Mouse (Mus musculus) ovary, postnatal 14 days (tissue): ENCODE data around the gene Hes6.

ENCODE experiments used
- DNase-seq: peaks from one replicate; pipeline ENCODE4 v3.0.0; 2022; ENCODE audit warnings: low spot score

The Hes6 gene

DNA sequence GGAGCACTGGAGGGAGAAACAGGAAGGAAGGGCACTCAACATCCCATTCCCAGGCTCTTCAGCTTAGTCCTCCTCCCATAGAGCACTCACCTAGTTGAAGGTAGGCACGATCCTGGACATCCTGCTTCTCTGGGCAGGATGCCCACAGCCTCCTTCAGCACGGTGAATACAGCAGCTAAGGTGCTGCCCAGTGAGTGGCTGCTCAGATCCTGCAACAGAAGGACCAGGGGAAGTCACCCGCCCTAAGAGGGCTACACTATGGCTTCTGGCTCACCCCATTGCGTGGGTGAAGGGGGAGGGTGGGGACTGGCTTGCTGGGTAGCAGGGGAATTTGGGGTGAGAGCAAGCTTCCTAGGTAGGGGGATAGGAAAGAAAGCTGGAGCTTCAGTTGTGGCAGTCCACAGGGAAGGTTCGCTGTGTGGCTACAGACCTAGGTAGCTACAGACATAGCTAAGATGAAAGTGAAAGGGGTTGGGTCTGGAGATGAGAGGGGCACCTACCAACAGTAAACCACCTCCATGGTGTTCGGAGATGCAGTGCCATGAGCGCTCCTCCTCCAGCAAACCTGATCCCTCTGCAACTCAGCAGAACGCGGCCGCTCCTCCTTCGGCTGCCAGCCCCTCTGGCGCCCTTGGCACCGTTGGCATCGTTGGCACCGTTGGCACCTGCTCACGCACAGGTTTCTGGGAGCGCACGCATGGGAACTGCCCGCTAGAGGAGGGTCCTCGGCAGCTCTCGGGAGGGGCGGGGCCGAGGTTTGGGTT lies 8.2 kb downstream of the Hes6 start:
- DNase-seq, result no peak

DNA sequence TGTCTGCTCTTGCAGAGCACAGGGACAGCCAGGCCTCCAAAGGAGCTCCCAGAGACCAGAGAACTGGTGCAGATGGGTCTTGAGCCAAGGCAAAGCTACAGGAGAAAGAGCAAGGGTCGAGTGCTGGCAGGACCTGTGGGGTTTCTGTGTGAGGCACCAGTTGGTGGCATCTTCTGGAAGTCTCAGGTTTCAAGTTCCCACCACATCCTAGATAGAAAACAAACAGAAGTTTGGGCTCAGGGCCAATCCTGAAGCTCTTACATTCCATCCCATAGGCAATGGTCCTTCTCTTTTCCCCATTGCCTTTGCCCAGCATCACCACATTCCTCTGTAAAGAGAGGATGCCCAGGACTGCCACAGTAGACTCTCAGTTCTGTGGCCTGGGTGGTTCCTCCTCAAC lies 8.9 kb downstream of the Hes6 start:
- no peak for DNase-seq

DNA sequence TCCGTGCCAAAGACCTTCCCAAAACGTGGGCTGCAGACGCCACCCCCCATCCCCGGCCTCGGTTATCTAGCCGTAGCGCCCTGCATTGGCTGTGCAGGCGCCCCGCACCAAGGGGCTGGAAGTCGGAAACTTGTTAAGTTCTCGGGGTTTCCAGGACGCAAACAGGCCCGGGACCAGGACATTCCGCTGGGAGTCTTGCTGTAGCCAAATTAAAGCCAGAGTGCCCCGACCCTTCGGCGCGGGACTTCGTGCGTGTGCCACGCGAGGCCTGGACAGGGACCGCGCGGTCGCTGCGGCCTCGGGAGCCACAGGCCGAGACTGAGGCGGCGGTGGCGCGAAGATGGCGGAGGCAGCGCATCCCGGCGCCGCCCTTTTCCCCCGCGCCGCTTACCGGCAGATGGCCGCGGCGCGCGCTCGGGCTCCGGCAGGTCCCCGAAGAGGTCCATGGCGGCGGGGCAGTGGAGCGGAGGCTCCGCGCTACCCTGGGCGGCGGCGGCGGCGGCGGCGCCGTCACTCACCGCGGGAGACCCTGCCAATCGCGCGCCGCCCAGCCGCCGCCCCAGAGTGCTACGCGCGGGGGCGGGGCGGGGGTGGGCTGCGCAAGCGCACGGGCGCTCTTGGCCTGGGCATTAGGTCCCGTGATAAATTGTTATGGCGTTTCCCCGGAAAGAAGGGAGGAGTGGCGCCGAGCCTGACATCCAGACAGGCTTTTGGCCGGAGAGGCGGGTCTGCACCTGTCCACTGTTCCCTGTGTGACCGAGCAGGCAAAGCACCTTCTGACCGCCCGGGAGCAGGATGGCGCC lies 15.4 kb downstream of the Hes6 start, which contains the start of gene Ilkap:
Gene Ilkap, minus strand, starts transcription at position 556 of the 803 bp plus-strand sequence.
- DNase-seq, result peak; percentile 72

DNA sequence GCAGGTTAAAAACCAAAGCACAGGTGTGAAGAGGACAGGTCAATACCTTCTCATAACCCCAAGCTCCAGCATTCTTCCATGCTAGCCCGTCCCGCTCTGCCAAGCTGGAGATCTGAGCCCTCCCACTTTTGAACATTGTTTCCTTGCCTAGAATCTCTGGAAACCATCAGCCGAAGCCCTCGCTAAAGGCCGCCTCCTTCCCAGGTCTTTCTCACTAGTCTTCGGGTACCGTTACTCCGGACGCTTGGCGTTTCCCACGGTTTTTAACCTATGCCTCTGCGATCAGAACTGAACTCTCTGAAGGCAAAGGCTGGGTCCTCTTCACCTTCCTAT lies 15.9 kb downstream of the Hes6 start:
- DNase-seq, result peak; percentile 13

DNA sequence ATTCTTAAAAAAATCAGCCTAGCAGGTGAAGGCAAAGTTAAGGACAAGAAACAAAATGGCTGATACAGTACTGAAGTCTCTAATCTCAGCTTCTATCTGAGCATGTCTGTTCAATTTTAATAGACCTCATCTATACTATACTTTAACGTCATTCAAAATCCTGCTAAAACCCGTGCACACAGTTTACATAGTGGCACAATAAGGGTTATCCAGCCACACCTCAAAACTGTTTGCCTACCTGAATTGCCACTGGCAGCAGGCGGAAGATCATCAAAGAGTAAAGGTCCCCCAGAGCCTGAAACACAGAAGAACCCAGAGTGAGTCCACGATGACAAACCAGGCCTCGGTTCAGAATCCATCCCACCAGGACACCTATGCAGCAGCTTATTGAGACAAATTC lies 23.5 kb downstream of the Hes6 start:
- no peak for DNase-seq

DNA sequence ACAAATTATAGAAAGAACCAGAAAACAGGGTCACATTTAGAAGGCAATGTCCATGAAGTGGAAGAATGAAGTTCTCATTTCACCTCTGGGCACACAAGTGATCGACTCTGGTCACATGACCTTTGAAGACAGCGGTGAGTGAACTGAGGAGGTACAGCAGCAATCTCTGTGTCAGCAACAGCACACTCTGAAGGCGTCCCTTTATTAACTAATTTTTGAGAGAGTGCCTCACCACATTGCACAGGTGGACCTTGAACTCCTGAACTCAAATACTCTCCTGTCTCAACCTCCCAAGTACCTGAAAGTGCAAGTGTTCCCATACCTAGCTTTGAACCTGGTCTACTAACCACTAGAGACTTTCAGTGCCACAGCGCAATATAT lies 32.8 kb downstream of the Hes6 start:
- DNase-seq, result no peak

DNA sequence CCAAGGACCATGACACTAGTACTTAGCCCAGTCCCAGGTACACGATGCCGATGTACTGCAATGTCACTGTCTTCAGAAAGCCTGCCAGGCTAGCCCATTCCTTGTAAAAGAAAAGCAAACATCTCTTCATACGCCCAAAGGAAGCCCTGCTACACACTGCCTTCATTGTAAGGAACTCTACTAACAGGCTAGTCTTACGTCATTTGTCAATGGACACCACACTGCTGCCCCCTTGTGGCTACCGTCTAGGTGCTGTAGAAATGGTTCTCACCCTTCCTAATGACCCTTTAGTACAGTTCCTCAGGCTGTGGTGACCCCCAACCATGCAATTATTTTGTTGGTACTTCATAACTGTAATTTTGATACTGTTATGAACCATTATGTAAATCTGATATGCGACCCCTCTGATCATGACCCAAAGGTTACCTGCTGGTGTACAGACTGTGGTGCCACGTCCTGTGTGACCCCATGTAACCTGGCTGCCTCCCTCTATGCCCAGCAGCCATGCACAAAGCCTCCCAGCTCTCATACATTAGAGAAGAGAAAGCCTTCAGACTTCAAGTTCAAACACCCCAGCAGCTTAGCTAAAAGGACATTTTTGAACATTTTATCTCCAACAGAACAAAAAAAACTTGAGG lies 33.3 kb downstream of the Hes6 start:
- peak; percentile 63 for DNase-seq

DNA sequence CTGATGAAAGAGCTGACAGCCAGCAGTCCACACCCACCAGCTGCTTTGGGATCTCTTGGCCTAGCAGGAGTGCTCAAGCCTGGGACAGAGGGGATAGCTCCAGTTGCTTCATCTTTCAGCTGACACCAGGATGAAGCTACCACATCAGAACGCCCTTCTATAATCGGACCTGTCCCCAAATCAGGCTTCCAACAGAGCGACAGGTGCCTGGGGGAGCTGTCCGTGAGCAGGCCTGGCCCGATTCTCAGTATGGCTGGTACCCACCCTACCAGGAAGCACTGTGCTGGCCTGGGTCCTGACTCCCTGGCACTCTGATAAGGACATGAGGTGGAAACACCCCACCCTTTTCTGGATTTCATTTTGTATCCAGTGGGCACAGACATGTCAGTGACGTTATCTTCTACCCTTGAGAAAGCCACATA lies 40.4 kb downstream of the Hes6 start:
- no peak for DNase-seq

DNA sequence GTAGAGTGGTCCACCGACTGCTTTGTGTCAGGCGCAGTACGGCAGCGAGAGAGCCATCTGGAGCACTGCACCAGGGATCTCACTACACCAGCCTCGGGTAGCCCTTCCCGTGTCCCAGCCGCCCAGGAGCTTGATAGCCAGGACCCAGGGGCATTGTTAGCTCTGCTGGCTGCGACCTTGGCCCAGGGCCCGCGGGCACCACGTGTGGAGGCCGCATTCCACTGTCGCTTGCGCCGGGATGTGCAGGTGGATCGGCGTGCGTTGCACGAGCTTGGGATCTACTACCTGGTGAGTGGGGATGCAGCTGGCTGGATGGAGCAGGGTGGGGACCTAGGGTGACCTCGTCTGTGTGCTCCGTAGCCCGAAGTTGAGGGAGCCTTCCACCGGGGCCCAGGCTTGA lies 43.8 kb downstream of the Hes6 start:
- no peak for DNase-seq

DNA sequence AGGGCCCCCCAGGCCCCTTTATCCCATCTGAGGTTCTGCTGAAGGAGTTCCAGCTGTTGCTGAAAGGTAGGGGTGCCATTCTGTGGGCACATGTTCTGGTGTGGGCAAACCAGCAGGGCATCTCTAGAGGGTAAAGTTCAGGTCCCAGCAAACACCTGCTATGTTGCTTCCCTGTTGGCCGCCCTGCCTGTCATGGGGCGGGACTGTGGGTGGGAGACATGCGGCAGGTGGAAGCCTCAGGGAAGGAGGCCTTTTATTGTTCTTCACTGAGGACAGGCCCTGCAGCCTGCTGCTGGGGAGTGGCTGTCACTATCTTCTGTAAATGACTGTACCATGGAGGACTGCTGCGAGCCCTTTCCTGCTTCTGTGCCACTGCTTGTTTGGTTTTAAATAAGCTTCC lies 44.4 kb downstream of the Hes6 start:
- DNase-seq, result no peak

DNA sequence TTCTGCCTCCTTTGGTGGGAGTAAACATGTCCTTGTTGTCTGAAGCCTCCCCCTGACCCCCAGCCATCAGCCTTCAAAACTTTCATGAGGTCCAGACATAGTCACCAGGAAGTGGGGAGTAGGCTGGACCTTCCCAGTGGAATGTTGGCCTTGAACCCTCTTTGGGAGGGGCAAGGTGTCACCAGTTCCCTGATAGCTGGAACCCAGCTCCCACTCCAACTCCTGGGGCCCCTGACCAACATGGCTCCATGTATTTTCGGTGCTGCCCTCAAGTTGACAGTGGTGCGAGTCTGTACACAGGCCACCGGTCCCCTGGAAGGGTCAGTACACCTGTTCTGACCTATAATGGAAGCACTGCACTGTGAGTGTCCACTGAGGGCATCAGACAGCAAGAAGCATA lies 46.5 kb downstream of the Hes6 start:
- DNase-seq, result no peak

DNA sequence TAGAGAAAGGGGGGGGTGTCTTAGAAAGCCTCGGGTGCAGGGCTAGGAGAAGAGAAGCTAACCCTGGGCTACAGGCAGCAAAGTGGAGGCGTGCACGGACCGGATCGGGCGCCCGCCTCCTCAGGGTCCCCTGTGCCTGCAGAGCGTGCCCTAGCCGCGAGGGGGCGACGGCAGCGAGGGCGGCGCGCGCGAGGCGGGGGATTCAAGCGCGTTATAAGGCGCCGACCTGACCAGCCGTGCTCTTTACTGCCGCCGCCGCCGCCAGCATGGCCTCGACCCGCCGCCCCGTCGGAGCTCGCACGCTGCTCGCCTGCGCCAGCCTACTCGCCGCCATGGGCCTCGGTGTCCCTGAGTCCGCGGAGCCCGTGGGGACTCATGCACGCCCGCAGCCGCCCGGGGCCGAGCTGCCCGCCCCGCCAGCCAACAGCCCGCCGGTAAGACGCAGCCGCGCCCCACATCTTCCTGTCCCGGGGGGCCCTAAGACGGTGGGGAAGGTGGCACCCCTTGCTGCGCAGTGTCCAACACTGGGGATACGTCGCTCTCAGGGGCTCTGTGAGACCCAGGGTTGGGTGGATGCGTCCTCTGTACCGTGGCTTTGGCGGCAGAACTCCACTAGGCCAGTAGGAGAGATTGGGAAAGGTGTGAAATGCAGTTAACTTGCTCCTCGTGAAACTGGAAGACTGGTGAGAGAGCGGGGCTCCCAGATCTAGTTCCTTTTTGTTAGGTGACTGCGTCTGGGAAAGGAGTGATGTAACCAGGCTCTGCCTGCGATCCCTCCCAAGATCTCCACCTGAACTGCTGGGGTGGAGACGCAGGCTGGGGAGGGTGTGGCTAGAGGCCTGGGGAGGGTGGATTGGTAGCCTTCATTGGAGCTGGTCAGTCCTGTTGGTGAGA lies 47.4 kb downstream of the Hes6 start, which contains the start of gene Erfe:
Gene Erfe, plus strand, starts transcription at position 216 of the 894 bp plus-strand sequence.
- DNase-seq, result peak; percentile 62

DNA sequence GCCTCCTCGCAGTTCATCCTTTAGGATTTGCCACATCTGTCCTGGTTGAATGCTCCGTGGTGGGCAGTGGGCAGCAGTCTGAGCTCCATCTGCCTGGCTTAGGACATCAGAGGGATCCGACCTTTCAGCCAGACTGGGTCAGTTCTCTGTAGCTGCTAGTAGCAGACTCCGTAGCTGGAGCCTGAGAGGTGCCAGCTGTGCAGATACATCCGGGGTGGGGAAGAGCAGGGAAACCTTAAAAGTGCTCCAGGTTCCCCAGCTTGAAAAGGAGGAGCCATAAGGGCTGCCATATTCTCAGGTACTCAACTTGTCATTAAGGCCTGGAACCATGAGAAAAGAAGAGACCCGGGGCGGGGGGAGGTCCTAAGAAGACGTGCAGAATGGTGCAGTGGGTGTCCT lies 48.0 kb downstream of the Hes6 start:
- no peak for DNase-seq

DNA sequence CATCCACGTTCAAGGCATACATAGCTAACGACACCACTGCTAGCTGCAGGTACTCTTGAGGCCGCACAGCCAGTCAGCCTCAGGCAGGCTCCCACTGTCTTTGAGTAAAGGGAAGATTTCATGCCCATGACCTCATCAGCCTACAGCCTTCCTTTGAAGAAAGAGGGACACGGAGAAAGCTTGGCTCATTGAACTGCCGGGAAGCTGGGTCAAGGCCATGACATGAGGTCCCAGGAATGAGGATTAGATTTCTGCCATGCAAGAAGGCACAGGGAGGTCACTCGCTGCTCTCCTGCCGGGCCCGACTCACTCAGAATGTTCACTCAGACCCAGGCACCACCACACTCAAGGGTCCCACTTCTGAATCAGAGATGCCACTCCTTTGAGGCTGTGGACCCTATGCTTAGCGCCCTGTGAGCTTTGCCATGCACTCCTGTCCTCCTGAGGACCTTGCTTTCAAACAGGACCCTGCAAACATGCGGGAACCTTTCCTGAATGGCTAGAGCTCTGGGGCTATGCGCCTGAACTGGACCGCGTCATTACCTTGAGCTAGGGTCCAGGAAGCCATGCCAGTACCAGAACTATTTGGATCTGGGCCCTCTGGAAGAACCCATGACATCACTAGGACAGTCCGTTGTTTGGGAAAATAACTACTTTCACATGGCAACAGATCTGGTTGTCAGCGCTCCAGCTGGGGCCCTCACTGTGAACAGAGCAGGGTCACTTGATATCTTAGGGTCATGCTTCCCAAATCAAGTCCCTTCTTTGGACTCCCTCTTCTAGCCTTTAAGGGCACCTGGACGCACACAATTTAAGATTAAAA lies 48.8 kb downstream of the Hes6 start:
- DNase-seq, result no peak

DNA sequence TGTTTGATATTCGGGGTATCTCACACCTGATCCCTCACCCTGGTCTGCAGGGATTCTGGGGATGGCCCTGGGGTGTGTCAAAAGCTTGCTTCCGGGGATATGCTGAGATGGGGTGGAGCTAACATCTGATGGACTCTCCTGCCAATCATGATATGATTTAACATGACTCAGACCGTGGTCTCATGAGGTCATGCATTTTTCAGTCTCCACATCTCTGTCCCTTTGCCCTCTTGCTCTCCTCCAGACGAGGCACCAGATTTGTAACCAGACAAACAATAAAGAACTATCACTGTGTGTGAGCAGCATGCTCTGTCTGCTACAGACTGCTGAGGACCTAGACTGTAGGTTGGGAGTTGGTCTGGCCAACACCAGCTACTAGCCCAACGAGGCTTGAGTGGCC lies 51.7 kb downstream of the Hes6 start:
- no peak for DNase-seq
